Mouse (Mus musculus) cortical plate, adult 2 months (tissue): ENCODE data around the gene Ttyh1.
A peak's percentile ranks its signal among the peaks of the same experiment; 100 is the strongest.

ENCODE experiments used
- CTCF ChIP-seq: fragments of 200-500 bp; IDR thresholded peaks from 2 replicates; pipeline ENCODE4 v1.5.1; 2011; ENCODE audit warnings: mild to moderate bottlenecking, control low read depth, low read length; ENCODE audit not compliant: insufficient read depth; ENCODE audit errors: extremely low read depth
- POLR2A ChIP-seq: fragments of 200-500 bp; IDR thresholded peaks from 2 replicates; pipeline ENCODE4 v1.6.1; 2011; ENCODE audit warnings: mild to moderate bottlenecking, low read length, control low read depth; ENCODE audit not compliant: insufficient read depth; ENCODE audit errors: extremely low read depth

- TF ChIP-seq CTCF (no peak), POLR2A (peak; percentile 83)
Measured at GRCm38 (mm10) chr7:4149209-4150054, 30.2 kb downstream of the Ttyh1 start.
